Mouse (Mus musculus) right cerebral cortex, postnatal 25 days (tissue): ENCODE measurements around the gene Hoxb7.

Experiments used
- DNase-seq: peaks from one replicate; pipeline ENCODE4 v3.0.0; 2022

Hoxb7 gene

DNA sequence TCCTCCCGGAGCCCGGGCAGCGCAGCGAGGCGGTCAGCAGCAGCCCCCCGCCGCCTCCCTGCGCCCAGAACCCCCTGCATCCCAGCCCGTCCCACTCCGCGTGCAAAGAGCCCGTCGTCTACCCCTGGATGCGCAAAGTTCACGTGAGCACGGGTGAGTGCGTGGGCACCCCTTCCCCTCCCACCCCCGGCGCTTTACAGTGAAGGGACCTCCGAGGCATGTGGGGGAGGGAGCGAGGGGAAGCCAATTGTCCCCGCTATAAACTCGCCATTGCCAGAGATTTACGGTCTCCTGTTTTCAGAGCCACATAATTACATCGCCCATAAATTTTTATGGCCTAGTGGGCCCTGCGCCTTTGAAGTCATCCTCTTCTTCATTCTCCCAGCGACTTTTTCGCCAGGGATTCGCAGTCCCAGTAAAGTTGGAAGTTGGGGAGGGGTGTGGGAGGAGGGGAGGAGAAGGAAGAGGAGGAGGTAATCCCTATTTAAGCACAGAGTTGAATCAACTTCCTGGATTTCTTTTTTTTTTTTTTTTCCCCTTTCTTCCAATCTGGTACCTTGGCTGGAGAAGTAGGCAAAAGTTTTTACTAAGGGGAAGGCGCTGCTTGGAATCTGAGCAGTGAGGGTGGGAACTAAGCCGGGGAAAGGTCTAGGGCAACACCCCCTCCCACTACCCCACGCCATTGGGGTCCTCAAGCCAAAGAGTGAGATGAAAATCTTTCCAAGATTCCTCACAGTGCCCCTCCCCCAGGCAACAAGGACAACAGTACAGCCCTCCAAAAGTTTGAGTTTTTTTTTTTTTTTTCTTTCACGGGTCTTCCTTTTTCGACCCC is 32.9 kb downstream of the Hoxb7 start:
- DNase-seq: no peak

DNA sequence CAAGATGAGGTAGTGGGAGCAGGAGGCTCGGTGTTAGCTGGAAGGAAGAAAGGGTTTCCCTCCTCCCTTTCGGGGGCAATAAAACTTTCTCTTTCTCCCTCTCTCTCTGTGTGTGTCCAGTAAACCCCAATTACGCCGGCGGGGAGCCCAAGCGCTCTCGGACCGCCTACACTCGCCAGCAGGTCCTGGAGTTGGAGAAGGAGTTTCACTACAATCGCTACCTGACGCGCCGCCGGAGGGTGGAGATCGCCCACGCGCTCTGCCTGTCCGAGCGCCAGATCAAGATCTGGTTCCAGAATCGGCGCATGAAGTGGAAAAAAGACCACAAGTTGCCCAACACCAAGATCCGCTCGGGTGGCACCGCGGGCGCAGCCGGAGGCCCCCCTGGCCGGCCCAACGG is 33.5 kb downstream of the Hoxb7 start:
- no peak for DNase-seq

DNA sequence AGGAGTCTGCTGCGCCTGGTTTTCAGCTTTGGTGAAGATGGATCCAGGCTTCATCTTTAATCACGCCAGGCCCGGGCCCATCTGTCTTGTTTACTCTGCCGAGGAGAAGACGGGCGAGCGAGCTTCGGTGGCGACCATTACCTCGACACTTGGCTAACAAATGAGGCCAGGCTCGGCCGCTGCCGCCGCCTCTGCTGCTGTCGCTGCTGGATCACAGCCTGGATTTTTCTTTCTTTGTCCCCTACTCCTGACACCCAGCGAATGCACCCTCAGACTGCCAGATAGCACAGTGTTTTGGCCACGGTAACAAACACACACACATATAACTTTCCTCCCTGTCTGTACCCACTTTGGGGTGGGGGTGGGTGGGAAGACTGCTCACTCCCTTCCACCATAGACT is 34.3 kb downstream of the Hoxb7 start:
- DNase-seq: no peak

DNA sequence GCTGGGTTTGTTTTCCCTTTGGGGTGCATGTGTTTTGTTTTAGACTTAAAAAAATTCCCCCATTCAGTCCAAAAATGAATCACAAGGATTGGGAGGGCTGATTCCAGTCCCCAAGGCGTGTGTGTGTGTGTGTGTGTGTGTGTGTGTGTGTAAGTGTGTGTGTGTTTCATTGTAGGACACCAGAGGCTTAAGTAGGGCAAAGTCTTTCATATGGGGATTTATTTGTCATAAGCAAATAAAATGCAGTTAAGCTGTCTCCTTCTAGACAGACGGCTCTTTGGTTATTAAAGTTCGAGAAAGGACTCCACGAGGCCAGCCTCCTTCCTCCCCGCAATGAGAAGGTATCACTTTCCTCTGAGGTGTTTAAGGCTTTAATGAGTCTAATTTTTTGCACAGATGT is 35.4 kb downstream of the Hoxb7 start:
- DNase-seq: no peak

DNA sequence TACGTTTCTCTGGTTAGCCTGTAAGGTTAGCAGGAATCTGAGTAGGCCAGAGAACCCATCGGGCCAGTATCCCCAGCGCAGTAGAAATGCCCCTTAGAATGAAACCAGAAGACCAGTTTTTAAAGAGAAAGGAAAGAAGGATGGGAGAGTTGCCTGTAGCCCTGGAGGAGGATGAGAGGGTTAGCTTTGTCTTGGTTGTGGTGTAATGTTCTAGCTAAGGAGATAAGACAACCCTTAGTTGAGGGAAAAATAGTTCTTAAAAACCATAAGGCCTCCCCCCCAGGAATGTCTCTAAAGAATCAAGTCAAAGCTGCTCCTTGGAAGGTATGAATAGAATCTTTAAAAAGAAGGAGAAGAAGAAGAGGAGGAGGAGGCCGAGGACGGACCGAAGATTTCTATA is 36.3 kb downstream of the Hoxb7 start:
- DNase-seq: no peak

DNA sequence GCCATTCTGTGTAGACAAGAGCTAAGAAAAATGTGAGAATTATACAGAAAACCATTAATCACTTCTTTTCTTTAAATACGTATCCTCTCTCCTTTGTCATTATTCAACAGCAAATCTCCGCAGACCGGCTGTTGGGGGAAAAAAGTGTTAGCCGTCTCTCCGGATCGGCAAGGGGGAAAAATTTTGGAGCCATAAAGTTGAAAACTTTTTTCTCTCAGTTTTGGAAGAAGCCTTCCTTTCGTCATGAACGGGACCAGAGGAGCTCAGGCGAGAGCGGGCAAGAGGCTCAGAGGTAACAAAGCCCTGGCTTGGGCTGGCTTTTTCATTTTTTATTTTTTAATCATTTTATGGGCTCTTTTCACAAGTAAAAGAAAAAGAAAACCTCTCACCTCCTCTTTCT is 36.7 kb downstream of the Hoxb7 start, which contains the start of gene Hoxb3:
Gene Hoxb3, plus strand, starts transcription at position 173 of the 400 bp plus-strand sequence.
- no peak for DNase-seq

DNA sequence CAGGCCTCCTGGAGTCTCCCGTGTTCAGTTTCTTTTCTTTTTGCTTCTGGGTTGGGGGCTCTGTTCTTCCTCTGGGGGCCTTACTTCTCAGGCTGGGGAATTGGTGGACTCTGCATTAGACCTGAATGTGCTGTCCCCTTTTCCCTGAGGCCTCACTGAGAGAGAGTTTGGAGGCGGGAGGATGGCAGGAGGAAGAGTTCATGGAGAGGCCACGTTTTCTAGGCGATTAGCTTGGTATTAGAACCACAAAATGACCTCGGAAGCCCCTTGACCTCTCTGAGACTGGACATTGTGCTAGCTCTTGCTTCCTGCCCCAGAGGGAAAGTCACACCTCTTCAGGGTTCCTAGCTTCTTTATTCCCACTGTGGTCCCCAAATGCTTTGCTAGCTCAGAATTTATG is 37.7 kb downstream of the Hoxb7 start:
- no peak for DNase-seq

DNA sequence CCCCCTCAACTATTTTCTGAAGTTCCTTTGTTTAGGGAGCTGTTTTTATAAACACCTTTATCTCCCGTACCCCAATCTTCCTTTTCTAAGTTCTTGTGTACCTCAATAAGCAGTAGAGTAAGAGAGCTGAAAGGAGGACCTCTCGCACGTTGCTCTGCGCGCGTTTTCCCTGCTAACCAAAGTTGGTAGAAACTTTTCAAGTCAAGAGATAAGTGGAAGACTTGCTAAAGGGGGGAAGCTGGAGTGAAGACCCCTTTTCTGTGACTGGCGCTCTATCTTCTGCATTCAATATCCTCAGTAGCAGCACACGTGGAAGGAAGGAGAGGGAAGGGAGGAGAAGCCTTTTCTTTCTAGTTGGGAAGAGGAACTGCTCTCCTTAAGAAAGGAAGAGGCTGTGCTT is 38.5 kb downstream of the Hoxb7 start:
- DNase-seq: no peak

DNA sequence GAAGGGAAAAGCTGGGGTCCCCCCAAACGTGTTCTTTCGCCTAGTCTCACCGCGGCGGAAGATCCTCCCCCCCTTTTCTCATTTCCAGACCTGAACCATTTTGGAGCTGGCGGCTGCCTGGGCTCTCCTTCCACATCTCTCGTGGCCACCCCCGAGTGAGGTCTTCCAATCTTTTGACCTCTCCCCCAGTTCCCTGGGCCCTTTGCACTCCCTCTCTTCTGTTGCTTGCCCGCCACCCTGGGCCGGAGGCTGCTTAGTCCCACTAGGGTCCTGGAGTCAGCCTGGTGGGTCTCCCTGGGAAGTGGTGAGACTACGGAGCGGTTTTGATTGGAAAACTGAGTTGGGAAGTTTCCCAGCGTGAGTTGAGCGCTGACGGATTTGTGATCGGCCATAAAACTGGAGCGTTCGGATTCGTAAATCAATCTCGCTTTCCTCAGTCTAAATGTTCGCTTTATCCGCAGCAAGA is 39.4 kb downstream of the Hoxb7 start:
- DNase-seq: no peak

DNA sequence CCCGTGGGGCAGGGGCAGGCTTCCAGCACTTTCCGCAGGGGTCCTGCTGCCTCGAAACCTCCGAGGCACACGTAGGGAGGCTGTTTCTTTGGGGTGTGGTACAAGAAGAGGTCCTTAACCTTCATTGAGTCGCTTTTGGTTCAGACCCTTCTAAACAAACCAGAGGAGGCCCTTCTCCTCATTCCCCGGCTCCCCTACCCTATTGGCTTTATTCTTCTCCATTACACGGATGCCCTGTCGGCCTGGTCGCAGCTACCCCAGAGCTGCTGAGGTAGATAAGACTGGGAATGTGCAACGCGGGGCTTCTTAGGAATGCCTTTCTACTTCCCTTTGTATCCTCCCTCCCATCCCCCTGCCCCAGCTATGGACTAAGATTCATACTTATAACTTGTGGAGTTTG is 40.3 kb downstream of the Hoxb7 start:
- DNase-seq: no peak

DNA sequence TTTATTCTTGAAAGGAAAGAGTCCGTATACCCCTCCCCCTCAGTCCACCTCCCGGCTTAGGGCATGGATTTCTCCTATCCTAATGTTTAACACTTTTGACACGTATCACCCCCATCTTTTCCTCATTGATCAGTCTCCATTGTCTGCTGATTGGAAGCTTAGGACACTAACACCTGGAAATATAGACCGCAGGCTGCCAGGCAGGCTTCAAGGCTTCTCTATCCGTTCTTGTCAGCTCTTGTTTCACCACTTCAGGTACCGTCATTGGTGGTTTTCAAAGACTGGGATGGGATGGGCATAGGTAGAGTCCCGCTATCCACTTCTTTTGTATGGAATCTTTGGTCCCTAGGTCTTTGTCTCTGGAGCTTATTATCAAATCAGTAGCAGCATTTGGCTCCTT is 40.7 kb downstream of the Hoxb7 start:
- no peak for DNase-seq

DNA sequence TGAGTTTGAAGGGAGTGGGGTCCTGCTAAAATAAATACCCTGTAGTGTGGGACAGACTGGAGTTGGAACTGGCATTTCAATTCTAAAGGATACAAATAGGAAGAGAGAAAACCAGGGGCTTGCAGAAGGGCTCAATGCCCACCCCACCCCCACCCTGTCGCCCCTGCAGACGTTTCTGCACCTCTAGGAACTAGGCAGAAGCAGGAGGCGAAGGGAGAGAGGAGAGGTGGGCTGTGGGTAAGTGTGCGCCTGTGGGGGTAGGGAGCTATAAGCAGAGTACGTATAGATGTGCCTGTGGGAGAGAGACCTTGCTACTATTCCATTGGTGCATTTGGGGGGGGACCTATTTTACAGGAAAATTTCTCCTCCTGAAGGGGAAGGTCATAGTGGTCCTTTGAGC is 41.3 kb downstream of the Hoxb7 start:
- no peak for DNase-seq

DNA sequence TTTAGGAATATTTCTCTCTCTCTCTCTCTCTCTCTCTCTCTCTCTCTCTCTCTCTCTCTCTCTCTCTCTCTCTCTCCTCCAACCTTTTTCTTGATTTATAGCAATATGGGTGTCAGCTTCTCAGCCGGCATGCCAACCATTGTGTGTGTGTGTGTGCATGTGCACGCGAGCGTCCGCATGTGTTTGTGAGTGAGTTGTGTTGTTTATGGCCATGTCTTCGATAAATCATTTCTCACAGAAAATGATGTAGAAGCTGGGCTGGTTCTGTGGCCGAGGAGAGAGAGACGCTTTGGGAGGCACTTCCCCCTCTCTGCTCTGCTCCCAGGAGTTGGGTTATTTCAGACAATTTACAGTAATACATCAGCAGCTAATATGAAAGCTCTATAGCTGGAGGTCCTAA is 42.2 kb downstream of the Hoxb7 start:
- DNase-seq: no peak

DNA sequence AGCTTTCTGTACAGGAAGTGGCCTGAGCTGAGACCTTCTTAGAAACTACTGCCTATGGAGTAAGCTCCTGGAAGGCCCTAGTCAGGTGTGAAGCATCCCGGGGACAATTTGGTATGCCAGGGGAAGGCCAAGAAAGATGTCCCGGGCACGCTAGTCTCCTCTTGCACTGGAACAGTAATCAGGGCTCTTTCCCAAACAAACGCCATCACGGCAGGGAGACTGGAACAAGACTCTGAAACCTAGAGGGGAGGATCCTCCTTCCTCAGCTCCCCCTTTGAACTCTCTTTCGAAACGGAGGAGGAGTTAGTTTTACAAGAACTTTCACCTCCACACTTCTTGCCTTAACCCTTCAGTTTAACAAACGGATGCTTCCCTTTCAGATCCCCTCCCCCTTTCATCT is 45.7 kb downstream of the Hoxb7 start:
- DNase-seq: no peak

DNA sequence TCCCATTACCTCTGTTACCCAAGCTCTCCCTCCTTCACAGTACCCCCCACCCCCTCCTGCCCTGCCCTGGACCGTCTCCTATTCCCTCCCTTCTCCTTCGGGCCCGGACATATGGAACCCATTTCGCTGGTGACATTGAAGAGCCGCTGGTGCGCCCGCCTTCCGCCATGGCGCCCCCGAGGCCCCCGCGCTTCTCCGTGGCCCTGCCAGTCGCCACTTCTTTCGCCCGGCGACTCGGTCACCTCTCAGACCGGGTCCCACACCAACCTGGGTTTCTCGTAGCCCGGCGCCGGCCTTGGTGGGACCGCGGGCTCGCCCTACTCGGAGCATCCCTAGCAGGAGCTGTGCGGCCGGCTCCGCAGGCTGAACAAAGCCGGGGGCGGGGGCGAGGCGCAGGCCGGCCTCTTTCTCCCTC is 46.2 kb downstream of the Hoxb7 start:
- DNase-seq: no peak

DNA sequence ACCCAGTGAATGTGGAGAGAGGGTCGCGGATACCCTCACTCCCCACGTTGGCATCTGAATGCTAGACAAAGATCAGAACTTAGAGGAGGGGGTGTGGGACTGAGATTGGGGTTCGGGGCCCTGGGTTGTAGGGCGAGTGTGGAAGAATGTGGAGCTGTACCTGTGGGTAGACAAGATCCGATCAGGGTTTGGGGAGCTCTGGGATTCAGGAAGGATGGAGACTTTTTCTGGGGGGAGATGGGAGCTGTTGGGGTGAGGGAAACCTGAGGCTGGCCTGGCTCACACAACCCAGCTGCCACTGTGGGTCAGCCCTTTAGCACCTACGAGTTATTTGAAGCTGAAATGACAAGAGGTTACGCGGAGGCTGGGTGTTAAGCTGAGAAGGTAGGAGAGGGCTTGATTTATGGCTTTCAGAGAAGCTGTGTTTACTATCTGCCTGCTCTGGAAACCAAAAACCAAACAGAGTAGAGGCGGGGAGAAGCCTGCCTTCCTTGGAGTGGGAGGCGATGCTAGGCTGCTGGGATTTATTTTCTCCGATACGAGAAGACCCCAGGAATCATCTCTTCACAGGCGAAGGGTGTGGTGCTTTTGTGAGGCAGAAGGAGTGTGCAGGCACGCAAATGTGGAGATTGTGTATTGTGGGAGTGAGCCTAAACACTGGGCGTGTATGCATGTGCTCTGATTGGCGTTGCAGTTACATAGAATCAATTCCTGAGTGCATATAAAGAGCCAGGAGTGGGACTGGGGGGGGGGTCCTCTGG is 47.0 kb downstream of the Hoxb7 start:
- DNase-seq: no peak

DNA sequence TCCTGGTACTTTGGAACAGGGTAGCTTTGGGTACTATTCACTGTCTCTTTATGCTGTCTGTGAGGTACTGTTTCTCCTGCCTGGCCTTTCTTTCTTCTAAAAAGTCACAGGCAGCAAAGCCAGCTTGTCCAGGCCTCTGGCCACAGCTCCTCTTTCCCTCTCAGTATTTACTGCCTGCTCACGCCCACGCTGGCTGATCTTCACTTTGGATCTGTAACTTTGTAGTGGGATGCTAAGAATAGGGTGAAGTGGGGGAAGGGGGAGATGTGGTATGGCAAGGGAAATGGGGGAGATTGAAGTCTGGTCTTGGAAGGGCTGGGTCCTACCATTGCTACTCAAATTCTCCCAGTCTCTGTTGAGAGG is 47.6 kb downstream of the Hoxb7 start:
- no peak for DNase-seq

DNA sequence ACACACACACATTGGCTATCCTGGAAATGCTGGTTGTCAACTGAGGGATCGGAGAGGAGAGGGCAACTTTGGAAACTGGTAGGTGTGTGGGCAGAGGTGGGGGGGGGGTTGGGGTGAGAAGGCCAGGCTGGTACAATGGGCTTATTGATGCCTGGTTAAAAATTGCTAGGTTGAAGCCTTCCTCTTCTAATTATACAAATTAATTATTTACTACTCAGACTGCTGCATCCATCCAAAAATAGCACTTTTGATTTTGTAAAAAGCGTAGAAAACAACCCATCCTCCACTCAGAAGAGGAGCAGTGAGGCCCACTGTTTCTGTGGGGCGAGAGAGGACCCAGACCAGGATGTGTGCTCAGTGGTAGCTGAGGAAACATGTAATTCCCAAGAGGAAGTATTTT is 48.6 kb downstream of the Hoxb7 start:
- DNase-seq: no peak

DNA sequence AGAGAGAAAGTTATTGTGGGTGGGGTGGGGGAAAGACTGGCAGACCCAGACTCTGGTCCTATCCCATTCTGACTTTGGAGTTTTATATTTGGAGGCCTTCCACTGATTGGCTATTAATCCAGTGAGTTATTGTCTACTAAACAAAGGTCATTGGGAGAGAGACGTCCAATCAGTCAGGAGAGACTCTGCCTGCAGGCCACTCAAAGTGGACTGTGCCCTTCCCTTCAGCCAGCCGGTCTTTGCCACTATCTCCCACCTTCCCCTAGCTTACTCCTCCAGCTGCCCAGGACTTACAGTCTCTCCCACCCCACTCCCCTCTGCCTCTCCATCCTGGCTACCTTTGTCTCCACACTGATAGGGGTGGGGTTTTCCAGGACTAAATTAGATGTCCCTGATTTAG is 50.2 kb downstream of the Hoxb7 start:
- no peak for DNase-seq

DNA sequence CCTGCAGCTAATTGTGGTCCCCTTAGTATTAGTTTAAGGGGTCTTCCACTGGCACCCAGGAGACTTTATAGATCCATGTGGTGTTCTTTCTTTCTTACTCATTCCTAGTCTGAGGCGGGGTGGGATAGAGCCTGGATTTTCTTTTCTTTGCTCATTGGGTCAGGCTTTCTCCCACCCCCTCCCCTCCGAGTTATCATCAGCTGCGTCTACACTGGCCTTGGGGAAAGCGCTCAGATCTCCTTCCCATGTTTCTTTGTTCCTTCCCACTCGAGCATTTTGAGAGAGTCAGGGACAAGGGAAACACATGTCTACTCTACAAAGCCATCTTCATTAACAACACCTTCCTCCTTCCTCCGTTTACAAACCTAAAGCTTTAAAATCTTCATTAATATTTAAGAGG is 50.6 kb downstream of the Hoxb7 start:
- no peak for DNase-seq

DNA sequence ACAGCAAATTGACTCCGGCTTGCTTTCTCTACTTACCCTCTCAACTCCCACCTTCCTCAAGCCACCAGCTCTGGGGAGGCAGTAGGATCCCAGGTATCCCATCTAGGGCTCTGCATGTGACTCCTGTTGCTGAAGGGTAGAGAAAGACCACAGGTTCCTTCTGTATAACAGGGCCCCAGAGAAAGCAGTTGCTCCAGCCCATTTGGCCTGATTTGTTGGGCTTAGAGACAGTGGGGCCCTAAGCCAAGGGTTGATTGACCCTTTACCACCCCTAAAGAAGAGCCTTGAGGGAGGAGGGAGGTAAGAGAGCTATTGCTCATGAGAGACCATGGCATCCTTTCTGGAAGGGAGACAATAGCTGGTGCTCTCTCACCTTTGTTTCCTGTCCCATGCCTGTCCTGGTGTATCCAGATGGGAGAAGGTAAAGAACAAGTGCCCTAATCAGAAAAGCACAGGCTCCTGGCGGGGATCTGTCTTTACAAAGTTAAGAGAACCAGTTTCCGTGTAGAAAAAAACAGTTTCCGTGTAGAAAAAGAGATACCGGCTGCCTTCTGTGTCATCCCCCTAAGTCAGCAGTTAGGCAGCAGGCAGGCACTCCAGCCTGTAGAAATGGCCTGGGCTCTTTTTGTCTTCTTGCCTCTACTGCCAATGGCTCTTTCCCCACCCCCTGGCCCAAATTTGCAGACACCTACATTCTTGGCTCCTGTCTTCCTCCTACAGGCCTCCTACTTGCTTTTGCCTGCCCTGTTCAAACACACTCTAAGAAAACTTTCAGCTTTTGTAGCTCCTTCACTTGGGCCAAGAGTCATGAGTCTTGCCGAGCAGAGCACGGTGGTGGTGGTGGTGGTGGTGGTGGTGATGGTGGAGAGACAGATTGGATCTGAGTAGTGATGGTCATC is 52.8 kb downstream of the Hoxb7 start:
- DNase-seq: no peak
